Mouse (Mus musculus) spleen, postnatal 10 days (tissue): ENCODE measurements around the gene Usp37.

ENCODE experiments used
- DNase-seq, 2 experiments: peaks; one replicate each; pipeline ENCODE4 v3.0.0; 2021 to 2022; ENCODE audit warnings: low spot score in 2 of 2

Gene Usp37

GRCm38 (mm10) chr1:74460273-74460672, 83.8 kb downstream of the Usp37 start:
- peak; percentile 16 to 69 for DNase-seq

GRCm38 (mm10) chr1:74452611-74453045, 91.5 kb downstream of the Usp37 start:
- no peak for DNase-seq

- DNase-seq: no peak
Observed at GRCm38 (mm10) chr1:74444538-74444937, 99.5 kb downstream of the Usp37 start.

GRCm38 (mm10) chr1:74439166-74439876, 104.8 kb downstream of the Usp37 start:
- no peak for DNase-seq

DNA sequence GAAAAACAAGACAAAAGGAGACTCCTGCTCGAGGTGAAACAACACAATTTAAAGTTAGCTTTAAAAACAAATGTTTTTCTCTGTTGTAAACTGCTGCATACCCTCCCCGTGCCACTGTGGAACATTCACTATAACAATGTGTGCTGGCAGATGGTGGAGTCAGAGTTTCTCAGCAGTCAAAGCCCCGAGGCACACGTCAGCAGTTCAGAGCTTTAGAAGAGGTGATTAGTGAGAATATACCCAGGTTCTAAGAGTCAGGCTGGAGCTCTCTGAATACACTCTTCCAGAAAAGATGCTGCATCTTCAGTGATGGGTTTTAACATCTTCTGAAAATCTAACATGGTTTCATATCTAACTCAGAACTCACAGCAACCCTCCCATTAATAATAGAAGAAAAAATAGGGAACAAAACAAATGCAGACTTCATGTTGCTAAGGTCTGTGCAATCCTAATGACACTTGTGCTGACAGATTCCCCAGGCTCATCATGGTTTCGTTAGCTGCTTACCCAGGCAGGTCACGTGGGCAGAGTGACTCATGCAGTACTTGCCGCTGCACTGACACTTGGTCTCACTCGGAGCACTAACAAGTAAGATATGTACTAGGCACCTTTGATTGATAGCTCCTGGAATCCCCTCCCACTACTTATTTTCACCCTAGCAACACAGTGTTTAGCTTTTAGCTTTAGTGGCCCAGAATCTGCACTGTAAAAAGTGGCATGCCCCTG, 106.2 kb downstream of the Usp37 start:
- no peak for DNase-seq

DNA sequence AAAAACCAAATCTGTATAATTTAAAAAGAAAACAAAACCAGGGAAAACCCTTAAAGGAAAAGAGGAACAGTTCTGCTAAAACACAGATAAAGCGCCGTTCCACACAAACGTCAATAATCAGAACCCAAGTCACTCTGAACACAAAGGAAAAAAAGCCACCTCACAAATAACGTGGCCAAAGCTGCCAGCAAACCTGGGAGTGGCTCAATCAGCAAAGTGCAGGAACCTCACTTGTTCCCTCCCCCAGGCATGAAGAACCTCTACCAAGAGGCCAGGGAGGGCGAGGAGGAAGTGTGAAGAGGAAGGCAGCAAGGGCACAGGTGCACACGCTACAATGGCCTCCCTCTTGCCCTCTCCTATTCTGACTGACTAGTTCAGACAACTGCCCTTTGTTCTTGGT, 108.5 kb downstream of the Usp37 start:
- DNase-seq: peak in 1 of 2 experiments; percentile 32

- DNase-seq: no peak
Observed at GRCm38 (mm10) chr1:74434596-74434995, 109.5 kb downstream of the Usp37 start.

DNA sequence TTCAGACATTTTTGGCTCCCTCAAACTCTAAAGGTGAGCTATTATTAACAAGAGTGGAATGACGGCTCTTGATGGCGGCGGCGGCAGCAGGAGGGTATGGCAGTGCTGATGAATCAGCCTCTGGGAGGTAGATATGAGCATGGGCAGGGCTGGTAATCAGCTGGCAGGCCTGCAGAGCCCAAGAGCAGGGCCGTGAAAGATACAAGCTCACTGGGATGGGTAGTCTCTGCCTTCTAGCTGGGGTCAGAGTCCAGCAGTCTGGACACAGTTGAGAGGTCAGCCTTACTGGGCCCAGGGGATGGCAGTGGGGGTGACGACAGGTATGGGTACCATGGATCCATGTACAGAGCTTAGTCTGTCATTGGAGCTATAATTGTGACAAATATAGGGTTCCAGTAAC, 110.9 kb downstream of the Usp37 start:
- DNase-seq: no peak

GRCm38 (mm10) chr1:74425845-74426244, 118.2 kb downstream of the Usp37 start:
- no peak for DNase-seq

DNA sequence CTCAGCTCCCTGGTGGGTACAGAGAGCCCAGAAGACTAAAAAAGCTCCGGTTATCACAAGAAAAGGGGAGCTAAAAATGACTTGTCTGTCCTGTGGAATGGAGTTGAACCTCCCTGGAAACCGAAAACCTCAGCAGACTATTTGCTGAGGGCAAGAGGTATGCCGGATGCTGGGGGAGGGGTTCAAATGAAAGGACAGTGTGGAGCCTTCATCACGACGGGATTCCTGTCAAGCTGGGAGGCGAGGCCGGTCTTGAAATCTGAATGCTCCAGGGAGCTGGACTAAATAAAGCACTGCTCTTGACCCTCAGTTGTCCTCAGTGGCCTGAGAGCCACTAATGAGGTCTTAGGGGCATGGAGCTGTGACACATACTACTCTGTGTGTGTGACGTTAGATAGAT, 120.9 kb downstream of the Usp37 start:
- DNase-seq: no peak

GRCm38 (mm10) chr1:74419440-74419794, 124.7 kb downstream of the Usp37 start:
- DNase-seq: no peak

GRCm38 (mm10) chr1:74418747-74419439, 125.2 kb downstream of the Usp37 start:
- DNase-seq: no peak

DNA sequence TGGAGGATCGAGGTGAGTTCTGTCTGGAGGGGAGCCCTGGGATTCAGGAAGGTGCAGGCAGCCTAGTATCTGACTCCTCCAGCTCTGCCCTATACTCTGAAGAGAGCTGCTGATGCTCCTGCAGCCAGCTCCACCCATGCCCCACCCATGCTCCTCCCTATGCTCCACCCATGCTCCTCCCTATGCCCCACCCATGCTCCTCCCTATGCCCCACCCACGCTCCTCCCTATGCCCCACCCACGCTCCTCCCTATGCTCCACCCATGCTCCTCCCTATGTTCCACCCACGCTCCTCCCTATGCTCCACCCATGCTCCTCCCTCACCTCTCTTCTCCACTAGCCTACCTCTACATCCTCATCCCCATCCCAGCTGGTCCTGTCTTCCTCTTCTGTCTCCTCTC, 128.9 kb downstream of the Usp37 start:
- DNase-seq: peak in 1 of 2 experiments; percentile 61

- no peak for DNase-seq
Observed at GRCm38 (mm10) chr1:74412711-74413110, 131.4 kb downstream of the Usp37 start.

DNA sequence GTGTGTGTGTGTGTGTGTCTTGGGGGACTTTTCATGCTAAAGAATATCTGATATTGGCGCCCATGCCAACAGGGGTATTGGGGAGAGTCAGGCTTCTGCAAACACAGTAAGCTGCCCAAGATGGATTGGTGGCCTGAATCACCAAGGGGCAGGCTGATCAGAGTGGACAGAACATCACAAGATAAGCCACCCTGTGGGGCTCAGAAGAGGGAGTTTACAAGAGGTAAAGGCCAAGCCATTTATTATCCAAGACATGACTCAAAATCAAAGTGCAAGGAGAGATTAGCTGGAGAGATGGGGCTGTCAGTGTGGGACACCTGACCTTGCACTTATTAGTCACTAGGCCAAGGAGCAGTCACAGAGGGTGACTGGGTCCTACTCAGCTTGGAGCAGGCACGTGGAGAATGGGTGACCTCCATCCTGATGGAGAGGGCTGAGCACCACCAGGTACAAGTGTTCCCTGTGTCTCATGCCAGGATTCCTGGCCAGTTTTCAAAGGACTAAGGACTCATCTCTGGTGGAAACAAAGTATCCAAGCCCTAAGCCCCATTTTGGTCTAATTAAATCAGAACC, 132.2 kb downstream of the Usp37 start:
- no peak for DNase-seq

GRCm38 (mm10) chr1:74408589-74409504, 135.2 kb downstream of the Usp37 start, which contains the start of gene Vil1:
Gene Vil1 (plus strand): TSS chr1:74409376.
- no peak for DNase-seq

DNA sequence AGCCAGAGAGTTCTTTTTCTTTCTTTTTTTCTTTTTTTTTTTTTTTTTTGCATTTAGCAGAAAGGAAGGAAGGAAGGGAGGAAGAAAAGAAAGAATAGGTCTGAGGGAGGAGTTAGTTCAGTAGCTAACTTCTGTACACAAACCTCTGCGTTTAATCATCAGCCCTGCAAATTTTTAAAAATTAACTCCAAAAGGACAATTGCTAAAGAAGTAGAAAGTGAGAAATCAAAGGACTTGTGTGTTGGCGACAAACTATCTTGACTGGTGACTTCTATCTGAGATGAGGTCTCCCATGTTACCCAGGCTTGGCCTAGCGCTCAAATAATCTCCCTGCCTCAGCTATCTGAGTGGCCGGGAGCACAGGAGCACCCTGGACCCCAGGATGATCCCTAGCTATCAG, 139.9 kb downstream of the Usp37 start:
- DNase-seq: no peak

DNA sequence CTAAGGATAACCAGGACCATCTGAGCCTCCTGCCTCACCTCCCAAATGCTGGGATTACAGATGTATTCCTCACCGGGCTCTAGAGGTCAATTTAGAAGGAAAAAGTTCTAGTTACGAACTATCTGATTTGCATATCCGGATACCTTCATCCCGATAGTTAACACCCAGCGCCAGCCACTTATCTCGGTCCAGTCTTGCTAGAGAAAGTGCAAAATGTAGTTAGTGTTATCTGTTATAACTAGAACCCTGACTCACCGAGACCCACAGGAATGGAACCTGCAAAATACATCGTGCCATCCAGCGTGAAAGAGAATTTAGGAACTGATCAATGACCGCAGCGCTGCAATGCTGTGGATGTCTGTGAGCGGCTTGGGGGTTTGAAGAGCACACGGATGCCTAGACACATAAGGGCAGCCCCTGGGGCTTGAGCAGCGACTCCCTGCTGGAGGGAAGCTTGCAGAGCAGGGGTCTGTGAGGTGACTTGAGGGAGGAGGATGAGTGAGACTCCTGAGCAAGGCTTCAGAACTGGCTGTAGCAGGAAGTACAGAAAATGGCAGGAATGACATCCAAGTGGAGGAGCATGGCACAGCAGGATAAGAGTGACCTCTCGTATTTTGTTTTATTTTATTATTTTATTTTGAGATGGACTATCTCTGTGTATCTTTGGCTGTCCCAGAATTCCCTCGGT, 142.9 kb downstream of the Usp37 start:
- no peak for DNase-seq

DNA sequence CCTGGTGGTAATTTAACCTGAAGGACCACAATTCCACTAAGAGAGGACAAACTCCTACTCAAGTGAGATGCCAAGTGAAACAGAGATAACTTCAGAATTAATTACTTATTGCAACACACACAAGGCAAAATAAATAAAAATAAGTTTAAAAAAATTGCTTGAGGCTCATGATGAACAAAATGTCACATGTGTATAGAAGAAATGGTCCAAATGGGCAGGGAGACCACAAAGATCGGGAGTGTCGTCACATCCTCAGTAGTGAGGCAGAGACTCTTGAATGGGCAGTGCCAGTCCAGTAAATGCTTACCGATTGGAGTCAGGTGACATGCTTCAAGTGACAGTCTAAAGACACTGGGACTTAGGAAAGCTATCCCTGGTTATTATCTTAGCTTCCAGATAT, 143.6 kb downstream of the Usp37 start:
- no peak for DNase-seq

DNA sequence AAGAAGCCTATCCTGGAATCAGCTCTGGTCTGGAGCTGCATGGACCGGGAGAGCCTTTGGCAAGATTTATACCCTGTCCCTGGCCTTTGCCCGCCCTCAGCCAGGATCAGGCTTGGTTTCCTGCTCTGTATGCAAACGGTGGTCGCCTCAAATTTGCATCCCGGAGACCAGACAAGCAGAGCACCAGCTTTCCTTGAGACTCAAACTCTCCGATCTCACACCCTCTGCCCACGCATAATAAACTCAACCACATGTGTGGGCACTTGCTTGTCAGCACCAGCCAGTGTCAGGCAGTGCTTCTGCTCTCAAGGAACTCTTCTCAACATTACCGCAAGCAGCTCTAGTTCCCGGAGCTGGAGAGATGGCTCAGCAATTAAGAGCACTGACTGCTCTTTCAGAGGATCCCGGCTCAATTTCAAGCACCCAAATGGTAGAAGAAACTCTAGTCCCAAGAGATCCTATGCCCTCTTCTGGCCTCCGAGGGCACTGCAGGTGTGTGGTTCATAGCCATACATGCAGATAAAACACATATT, 146.1 kb downstream of the Usp37 start:
- DNase-seq: peak; percentile 70 to 89
